Mouse (Mus musculus) olfactory bulb, adult 2 months (tissue): ENCODE measurements around the gene Trp53bp2. TPM values are rescaled to one million over a fixed set of nuclear protein-coding genes. Genes with fewer than 3 reads are reported as not detected.

Source experiments
- H3K27ac ChIP-seq: fragments of 200-500 bp; 2 replicates; pipeline ENCODE4 v1.5.1; 2012; ENCODE audit warnings: low read depth, low read length; ENCODE audit not compliant: insufficient read depth
- H3K4me1 ChIP-seq: fragments of 200-500 bp; 2 replicates; pipeline ENCODE4 v1.6.1; 2012; ENCODE audit warnings: low read length; ENCODE audit not compliant: control insufficient read depth, insufficient read depth
- H3K4me3 ChIP-seq: fragments of 200-500 bp; 2 replicates; pipeline ENCODE4 v1.5.1; 2012; ENCODE audit warnings: mild to moderate bottlenecking, low read depth, low read length, moderate library complexity; ENCODE audit not compliant: insufficient read depth
- CTCF ChIP-seq: fragments of 200-500 bp; IDR thresholded peaks from 2 replicates; pipeline ENCODE4 v1.5.1; 2012; ENCODE audit warnings: low read depth, mild to moderate bottlenecking, low read length, moderate library complexity; ENCODE audit not compliant: insufficient read depth
- POLR2A ChIP-seq: fragments of 200-500 bp; IDR thresholded peaks from 2 replicates; pipeline ENCODE4 v1.6.1; 2012; ENCODE audit warnings: mild to moderate bottlenecking, low read depth, low read length, moderate library complexity; ENCODE audit not compliant: insufficient read depth
- WGBS: fragments of 180-500 bp; shearing (Covaris S2); methylation state at CpG from one replicate; pipeline ENCODE4 v1.1.7; 2018; 5-methylcytosine and 5-hydroxymethylcytosine counted together
- polyA plus RNA-seq: library from polyadenylated mRNA; stranded (reverse); fragments of >200 nt; gene quantifications from 2 replicates; pipeline ENCODE4 v1.2.4, GENCODE M21; 2012; ENCODE audit warnings: low replicate concordance; ENCODE audit not compliant: missing spikeins, insufficient read depth, insufficient read length

Gene Trp53bp2
- polyA plus RNA-seq, 1 experiment, result not detected

DNA sequence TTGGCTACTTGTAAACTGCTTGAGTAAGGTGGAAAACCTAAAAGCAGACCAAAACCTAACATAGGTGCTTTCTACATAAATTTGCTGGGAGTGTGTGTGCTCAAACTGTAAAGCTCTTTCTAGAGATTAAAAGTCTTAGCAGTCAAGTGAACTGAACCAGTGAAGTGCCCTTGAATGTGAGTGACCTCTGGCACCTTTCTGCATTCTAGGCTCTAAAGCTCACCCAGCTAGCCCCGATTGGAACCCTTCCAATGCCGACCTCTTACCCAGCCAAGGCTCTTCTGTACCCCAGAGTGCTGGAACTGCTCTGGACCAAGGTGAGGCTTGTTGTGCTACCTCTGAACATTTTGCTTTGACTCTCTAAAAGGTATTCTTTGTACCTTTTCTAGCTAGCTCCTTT is 35.1 kb downstream of the Trp53bp2 start:
- peaks cover 8% of the 10 kb centered on the region; the same call in 1 of the 2 replicates for H3K4me1 ChIP-seq
- TF ChIP-seq POLR2A, result no peak
- no peak for TF ChIP-seq CTCF
- no peak overlapping the region for H3K27ac ChIP-seq
- H3K4me3 ChIP-seq, result no peak overlapping the region
- WGBS, result 75% methylated on average over 2 of the region's 2 CpGs

DNA sequence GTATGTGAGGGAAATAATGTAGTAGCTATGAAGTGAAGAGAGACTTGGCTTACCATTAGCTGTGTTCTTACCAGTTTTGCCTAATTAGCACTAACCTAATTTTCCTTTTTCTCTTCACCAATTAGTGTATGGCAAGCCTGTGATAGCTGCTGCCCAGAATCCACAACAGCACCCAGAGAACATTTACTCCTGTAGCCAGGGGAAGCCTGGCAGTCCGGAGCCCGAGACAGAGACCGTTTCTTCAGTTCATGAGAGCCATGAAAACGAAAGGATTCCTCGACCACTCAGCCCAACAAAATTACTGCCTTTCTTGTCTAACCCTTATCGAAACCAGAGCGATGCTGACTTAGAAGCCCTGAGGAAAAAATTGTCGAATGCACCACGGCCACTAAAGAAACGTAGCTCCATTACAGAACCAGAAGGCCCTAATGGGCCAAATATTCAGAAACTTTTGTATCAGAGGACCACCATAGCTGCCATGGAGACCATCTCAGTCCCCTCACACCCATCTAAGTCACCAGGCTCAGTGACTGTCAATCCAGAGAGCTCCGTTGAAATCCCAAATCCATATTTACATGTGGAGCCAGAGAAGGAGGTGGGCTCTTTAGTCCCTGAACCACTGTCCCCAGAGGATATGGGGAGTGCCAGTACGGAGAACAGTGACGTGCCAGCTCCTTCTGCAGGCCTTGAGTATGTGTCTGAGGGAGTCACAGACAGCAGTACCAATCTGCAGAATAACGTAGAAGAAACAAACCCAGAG is 39.5 kb downstream of the Trp53bp2 start:
- H3K4me3 ChIP-seq, result no peak overlapping the region
- H3K27ac ChIP-seq, result 0 out of 2 replicates have a peak overlapping the region, but pooled peaks have one; percentile 44
- no peak for TF ChIP-seq POLR2A
- TF ChIP-seq CTCF, result no peak
- peaks cover 2% of the 10 kb centered on the region; the same call in 1 of the 2 replicates for H3K4me1 ChIP-seq
- 61% methylated on average over 14 of the region's 14 CpGs for WGBS

DNA sequence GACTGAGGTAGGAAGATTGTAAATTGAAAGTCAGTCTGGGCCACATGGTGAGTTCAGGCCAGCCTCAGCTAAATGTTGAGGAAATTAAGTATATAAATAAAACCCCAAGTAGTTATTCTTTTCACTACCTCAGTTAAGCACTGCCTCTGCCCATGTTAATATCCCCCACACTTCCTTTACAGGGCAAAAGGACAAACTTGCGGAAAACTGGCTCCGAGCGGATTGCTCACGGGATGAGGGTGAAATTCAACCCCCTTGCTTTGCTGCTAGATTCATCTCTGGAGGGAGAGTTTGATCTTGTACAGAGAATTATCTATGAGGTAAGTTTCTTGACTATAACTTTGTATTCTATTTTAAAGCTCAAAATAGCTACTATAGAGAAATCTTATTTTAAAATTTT is 43.5 kb downstream of the Trp53bp2 start:
- TF ChIP-seq CTCF, result no peak
- no peak for TF ChIP-seq POLR2A
- H3K27ac ChIP-seq, result no peak overlapping the region
- peaks cover 11% of the 10 kb centered on the region; the same call in 1 of the 2 replicates for H3K4me1 ChIP-seq
- 74% methylated on average over 4 of the region's 4 CpGs for whole genome bisulfite sequencing
- no peak overlapping the region for H3K4me3 ChIP-seq

DNA sequence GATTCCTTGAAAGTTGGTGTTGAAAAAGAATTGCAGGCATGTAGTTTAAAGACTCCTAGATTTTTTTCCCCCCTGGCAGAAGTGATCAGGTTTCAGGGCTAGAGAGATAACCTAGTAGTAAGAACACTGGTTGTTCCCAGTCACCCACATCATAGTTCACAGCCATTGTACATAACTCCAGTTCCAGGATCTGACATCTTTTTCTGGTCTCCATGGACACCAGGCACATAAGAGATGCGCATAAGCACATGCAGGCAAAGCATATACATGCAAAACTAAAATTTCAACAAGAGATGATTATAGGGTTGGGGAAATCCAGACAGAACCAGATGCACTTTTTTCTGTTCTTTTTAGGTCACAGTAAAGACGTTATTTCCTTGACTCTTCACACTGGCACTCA is 46.1 kb downstream of the Trp53bp2 start:
- 52% methylated on average over 2 of the region's 2 CpGs for WGBS
- Histone ChIP-seq H3K4me3 (no peak overlapping the region), H3K4me1 (peaks cover 19% of the 10 kb centered on the region), H3K27ac (no peak overlapping the region)
- TF ChIP-seq POLR2A (no peak), CTCF (no peak)

DNA sequence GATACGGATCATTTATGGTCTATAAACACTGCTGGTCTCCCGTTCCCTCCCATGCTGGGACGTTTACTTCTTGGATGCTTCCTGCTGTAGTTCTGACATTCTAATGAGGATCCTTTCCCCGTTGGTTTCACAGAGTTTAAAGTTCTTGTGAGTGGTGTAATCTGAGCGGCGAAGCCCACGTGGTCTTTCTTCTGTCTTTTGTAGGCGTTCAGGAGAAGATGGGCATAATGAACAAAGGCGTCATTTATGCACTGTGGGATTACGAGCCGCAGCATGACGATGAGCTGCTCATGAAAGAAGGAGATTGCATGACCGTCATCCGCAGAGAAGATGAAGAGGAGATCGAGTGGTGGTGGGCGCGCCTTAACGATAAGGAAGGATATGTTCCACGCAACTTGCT is 49.6 kb downstream of the Trp53bp2 start:
- no peak for TF ChIP-seq POLR2A
- TF ChIP-seq CTCF, result no peak
- H3K4me1 ChIP-seq, result peaks cover 31% of the 10 kb centered on the region
- no peak overlapping the region for H3K4me3 ChIP-seq
- WGBS, result 73% methylated on average over 19 of the region's 19 CpGs
- peak overlapping the region; percentile 25; the same call in 1 of the 2 replicates for H3K27ac ChIP-seq

DNA sequence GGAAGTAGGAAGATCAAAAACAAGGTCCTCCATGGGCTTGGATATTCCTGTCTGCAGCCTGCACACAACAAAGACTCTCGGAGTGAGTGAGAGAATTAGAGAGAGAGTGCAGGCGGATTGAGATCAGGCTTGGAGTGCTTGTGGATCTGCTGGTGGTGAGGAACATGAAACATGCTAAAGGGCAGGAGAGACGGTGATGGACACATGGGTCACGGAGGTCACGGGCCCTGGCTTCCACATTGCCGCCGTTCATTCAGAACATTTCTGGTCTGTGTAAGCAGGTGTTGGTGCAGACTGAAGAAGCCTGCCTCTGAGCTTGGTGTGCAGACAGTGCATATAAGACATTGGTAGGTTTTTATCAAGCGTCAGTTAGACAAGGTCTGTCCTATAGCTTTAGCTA is 50.5 kb downstream of the Trp53bp2 start:
- Histone ChIP-seq H3K4me3 (no peak overlapping the region), H3K27ac (peak overlapping the region; percentile 42), H3K4me1 (peaks cover 26% of the 10 kb centered on the region)
- WGBS, result 82% methylated on average over 8 of the region's 8 CpGs
- TF ChIP-seq CTCF (no peak), POLR2A (no peak)

DNA sequence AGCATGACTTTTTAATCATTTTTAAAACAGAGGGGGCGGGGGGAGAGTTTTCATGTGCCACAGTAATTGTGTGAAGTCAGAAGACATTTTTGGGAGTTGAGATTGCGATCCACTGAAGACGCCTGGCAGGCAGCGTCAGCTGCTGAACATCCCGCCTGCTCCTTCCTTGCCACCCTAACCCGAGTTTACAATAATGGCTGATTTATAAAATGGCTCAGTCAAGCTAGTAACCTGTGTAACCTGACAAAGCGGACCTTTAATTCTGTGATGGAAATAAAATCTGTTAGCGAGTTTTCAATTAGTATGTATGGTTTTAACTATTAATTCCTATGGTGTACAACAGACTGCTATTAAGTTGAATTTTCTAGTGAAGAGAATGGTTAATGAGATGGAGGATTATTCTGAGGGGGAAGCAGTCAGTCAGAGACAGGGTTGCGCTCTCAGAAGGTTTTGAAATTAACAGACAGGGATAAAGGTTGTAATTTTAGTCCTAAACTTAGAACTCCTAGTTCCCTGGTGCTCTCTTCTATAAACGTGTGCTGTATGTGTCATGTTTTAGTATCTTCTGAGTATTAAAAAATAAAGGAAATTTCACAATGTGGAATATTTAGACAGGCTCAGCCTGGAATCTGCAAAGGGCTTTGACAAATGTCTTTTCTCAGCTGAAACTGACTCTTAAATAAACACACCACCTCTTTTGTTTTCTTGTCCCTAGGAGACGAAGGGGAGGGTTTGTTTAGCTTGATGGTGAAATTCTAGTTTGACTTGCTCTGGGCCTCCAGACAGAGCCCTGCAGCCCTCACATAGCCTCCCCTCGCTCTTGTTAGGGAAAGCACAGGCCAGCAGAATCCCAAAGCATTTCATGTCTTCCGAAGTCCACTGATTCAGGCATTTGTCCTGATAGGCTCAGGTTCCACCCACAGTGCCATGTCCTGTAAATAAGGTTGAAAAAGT is 51.6 kb downstream of the Trp53bp2 start:
- 36% methylated on average over 13 of the region's 13 CpGs for WGBS
- TF ChIP-seq CTCF (no peak), POLR2A (no peak)
- Histone ChIP-seq H3K4me1 (peaks cover 23% of the 10 kb centered on the region), H3K4me3 (no peak overlapping the region), H3K27ac (peak overlapping the region; percentile 90)

DNA sequence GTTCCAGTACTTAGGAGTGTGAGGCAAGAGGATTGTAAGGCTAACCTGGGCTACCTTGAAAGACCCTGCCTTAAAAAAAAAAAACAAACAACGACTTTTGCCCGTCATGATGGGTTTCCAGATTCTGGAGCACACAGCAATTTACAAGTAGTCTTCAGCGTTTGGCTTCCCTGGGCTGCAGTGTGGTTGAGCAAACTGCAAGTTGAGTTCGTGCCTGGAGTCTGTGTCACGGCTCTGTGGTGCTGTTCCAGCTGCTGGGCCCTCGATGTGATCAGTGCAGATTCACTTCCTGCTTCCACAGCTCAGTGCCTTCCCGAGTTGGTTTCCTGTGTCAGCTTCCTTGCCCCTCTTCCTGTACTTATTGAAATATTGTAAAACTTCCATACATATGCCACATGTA is 52.3 kb downstream of the Trp53bp2 start:
- WGBS, result 11% methylated on average over 7 of the region's 7 CpGs
- TF ChIP-seq POLR2A (no peak), CTCF (no peak)
- H3K27ac ChIP-seq, result peak overlapping the region; percentile 90
- H3K4me1 ChIP-seq, result peaks cover 22% of the 10 kb centered on the region
- H3K4me3 ChIP-seq, result no peak overlapping the region
